Mouse (Mus musculus) heart, postnatal 14 days (tissue): Measurements from ENCODE around the gene Rora. TPM values are rescaled to one million over a fixed set of nuclear protein-coding genes. Genes with fewer than 3 reads are reported as not detected.

Source experiments
- DNase-seq, 2 experiments: peaks; one replicate each; pipeline ENCODE4 v3.0.0; 2021 to 2022
- intact Hi-C: fragments of 180-260 bp; cut with DNase I; formaldehyde crosslinking; loops from one replicate; pipeline ENCODE4 v1.15.1; 2025
- total RNA-seq, 2 experiments: library from RNA; stranded (reverse); gene quantifications; 2 replicates each; pipeline ENCODE4 v1.2.3; 2021

Gene Rora
- total RNA-seq, 2 experiments from 2014 or later = 23.3 to 32.9 TPM

DNA sequence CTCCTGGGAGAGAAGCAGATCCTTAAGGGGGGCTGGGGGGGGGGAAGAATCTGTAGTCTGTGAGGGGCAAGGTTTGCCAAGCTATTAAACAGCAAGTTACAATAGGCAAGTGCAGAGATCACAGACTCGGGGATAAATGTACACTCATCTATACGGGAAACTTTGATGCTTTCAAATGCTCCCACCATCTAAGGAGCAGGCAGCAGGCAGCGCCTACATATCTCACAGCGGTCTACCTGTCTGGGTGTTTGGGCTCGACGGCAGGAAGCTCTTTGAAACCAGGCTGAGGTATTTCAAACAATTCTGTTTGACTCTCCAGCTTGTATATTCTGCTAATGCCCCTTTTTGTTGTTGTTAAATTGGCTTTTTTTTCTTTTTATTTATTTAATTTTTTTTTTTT is 457.1 kb downstream of the Rora start:
- intact Hi-C loops = no loop called here
- DNase-seq = no peak

DNA sequence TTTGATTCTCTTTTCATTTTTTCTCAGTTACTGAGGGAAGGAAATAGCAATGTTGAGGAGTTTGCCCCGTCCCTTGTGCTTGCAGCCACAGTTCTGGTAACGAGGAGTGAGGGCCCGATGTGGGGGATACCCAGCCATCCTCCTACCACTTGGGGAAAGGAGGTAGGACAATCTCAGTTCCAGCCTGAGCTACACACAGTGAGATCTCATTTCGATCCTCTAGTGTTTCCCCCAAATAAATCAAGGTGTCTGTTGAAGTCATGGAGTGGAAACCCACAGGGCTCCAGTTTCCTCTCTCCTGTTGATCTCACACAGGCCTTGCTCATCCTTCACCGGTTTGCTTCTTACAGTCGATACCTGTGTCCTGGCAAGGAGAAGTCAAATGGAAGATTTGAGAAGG is 458.0 kb downstream of the Rora start:
- no peak for DNase-seq
- intact Hi-C loops = no loop called here

DNA sequence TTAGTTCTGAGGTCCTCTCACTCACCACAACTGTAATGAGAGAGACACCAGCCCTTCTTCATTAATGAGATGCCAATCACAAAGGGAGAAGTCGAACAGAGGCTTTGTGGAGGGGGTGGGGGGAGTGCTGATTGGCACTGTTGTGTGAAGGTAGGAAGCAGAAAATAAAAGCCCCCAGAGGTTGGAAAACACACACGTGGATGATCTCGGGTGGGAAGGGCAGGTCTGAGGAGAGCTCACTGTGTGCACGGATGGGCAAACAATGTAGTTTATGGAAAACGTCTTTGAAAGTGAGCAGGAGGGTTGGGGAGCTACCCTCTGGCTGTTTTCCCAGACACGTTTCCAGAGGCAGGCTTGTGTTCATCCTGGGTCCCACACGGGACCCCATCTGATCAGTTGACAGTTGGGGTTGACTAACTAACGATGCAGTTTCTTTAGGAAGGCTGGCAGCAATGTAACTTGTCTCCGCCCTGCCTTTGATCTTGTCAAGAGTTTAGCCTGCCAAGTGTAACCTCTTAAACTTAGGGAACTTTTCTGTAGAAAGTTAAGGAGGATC is 460.9 kb downstream of the Rora start:
- DNase-seq = no peak
- intact Hi-C loops = no loop called here

DNA sequence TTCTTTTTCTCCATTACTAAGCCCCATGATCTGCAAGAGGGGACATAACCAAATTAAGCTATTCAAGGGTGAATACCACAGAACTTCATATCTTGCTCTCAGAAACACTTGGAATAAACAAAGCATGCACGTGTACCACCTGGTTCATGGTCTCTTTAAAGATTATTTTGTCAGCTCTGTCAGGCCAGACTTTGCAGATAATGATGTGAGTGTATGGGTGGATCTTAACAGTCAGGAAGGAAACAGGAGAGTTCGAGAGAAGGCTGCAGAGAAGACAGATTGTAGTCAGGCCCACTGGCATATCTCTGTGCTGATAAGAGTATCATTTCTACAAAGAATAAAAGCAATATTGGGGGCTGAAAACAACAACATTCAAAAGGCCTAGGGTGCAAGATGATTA is 463.2 kb downstream of the Rora start:
- DNase-seq = no peak
- intact Hi-C loops = no loop called here

DNA sequence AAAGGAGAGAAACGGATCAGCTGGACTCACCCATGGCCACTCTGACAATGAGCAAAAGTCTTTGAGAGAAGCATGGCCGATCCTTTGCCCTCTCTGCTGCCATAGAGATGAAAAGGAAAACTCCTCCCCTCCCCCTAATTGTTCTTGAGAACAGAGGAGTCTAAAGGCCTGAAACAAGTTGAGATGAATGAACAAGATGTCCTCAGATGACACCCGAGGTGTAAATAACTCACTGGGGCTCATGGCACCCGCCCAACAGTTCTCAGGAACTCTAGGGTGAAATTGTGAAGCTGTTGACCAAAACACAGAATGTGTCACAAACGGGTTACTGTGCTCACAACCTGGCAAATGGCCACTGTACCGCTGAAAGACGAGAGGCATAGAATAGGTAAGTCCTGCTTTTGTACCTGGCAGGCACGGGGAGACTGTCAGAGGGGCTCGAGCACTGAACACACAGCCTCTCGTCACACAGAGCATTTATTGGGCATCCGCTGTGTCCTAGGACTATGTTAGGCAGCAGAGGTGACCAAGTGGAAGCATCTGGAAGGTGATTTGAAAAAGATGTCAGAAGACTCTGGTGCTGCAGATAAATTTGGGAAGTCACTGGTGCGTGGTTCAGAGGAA is 467.6 kb downstream of the Rora start:
- intact Hi-C loops = no loop called here

DNA sequence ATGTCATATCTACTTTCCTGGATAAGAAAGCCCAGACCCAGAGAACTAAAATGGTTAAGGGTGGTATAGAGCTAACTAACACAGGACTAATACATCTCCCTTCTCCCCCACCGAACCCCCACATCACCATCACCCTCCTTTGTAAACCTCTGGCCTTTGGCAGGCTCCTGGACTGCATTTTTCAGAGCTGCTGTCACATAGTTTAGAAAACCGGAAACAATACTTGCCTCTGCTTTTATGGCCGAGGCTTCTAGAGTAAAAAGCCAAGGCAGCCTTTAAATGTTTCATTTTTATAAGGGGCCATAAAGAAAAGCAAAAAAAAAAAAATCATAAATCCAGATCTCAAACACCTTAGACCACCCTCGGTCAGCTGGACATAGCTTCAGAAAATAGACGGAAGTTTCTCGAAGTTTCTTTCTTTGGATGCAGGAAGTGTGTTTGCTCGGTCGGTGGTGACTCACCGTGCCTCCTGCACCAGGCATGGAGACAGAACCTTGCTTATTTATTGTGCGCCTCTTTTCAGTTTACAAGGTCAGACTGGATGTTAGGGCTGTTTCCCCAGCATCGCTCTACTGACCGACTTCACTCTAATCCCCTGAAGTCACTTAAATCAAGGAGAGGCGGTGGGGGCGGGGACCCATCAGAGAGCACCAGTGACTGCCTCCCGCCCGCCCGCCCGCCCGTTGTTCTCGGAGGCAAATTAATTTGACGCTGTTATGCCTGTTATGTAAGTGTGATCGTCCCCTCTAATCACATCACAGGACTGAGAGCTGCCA is 471.6 kb downstream of the Rora start:
- intact Hi-C loops = loop anchor here (5.0 kb wide), 1 partner anchor 167 kb away; no protein-coding TSS in a partner anchor

More for the DNA sequence above, 467.6 kb downstream of the Rora start:
- peak; percentile 27 to 54 for DNase-seq

DNA sequence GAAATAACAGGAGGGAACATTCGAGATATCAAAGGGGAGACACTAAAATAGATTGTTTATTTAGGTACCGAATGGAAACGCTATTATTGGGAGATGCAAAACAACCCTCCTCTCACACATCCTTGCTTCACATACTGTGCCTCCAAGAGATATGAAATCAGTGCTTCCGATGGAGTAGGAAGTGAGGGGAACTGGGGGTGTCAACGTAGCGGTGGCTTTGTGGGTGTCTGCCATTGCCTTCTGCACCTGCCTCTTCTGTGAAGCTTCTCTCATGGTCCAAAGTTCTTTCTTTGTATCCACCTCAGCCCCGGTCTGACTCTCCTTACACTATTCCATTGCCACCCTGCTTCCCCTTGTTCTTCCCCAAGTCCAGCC is 472.2 kb downstream of the Rora start:
- DNase-seq = peak; percentile 16 to 20
- intact Hi-C loops = loop anchor here (5.0 kb wide), 1 partner anchor 167 kb away; no protein-coding TSS in a partner anchor

More for the DNA sequence above, 471.6 kb downstream of the Rora start:
- DNase-seq = peak; percentile 62 to 69

DNA sequence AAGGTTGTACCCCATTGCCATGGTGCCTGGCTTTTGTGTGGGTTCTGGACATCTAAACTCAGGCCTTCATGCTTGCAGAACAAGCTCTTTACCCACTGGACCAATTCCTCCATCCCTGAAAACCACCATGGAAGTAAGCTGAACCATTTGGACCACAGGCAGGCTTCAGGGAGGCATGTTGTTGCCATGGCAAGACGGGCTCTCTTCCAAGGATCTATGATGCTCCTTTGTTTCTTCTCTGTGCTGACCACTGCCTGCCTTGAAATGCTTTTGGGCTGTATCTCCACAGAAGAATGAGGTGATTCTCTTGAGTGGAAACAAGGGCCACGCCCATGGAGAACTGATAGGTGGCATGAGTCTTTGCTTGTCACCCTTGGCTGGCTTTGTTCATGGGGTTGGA is 473.0 kb downstream of the Rora start:
- intact Hi-C loops = loop anchor here (5.0 kb wide), 1 partner anchor 166 kb away; no protein-coding TSS in a partner anchor
- DNase-seq = no peak

DNA sequence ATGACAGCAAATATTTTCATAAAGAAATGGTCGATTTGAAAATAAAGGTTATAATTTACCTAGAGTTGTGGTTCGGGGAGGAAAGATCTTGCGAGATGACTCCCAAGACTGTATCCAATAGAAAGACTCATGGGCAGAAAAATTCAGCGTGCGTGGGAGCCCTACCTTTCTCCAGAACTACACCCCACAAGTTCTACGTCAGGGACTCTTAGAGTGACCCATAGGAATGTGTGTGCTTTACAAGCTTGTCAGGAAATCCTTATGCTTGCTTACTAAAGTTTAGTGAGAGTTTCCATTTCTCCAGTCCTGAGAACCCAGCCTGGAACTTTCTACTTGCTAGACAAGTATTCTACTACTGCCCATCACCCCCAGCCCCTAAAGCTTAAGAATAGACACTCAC is 474.7 kb downstream of the Rora start:
- no peak for DNase-seq
- intact Hi-C loops = loop anchor here (5.0 kb wide), 1 partner anchor 164 kb away; no protein-coding TSS in a partner anchor

DNA sequence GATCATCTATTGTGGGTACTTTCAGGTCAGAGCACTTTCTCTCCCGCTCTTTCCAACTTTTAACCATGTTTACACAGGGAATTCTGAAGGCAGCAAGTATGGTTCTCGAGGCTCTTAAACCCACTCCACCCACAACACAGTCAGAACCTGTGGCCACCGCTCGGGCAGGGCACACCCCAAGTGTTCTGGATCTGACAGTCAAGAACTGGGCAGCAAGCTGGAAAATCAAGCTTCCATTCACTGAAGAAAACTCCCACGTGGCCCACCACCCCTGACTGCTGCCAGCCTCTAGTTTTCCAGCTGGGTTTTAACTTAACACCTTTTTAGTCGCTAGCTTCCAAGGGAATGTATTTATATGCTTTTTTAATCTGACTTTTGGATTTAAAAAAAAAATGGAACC is 479.4 kb downstream of the Rora start:
- no peak for DNase-seq
- intact Hi-C loops = no loop called here

DNA sequence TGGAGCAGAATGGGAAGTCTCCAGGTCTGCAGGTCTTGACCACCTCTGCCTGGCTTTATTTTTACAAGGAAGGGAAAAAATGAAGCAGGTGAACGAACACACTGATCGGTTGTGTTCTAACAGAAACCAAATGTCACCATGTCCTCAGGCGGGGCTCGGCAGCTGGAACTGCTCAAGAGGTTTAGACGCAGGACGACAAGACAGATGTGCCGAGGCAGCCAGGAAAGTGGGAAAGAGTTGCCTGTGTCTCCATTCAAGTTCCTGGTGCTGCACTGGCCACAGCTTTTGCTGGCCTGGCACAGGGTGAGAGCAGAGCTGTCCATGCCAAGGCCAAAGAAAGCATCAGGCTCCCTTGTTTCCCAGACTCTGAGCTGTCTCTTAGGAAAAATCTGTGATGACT is 480.1 kb downstream of the Rora start:
- intact Hi-C loops = no loop called here
- DNase-seq = peak; percentile 44 to 50

DNA sequence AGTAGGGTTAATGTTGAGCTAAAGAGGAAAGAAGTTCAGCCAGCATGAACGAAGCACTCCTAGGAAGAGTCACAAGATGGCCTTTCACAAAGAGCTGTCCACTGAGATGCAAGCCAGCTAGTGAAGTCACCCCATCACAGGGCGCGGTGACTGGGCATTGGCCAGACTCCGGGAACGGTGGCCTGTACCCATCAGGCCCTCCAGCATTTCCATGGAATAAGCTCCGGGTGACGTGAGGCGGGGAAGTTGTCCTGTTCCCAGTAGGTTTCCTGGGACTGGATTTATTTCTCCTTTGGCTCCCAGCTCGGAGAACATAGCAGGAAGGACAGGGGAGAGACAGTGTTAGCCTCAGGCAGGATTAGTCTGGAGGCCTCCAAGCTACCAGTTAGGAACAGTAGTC is 481.0 kb downstream of the Rora start:
- DNase-seq = peak; percentile 58 to 62
- intact Hi-C loops = no loop called here

DNA sequence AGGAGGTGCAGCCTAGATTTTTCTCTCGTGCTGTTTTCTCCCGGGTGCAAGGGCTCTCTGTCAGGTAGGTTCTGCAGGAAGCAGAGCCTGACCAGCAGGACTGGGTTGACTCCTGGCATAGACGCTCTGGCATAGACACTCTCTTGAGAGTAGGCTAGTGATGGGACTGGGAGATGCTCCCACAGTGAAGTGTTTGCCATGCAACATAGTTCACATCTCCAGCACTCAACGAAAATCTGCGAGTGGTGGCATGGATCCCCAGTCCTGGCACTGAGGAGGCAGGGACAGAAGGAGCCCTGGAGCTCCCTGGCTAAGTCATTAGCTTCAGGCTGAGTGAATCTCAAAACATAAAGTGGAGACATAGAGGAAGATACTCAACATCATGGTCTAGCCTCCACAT is 483.2 kb downstream of the Rora start:
- DNase-seq = no peak
- intact Hi-C loops = no loop called here

DNA sequence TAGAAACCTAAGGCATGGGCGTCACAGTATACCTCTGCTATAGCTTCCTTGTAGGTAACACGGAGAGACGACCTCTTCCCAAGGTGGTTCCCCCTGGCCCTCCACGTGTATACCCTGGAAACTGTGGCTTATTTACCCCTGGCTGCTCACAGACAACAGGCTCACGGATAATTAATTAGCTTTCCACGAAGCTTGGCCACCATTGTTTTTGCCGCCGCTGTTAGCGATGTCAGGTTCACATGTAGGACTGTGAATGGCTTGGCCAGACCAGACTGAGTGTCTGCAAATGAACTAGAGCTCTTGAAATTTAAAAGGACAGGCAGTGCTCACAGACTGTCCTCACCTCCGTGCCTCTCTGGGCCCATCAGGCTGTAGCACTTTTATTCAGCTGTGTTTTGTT is 483.8 kb downstream of the Rora start:
- intact Hi-C loops = no loop called here
- DNase-seq = no peak

DNA sequence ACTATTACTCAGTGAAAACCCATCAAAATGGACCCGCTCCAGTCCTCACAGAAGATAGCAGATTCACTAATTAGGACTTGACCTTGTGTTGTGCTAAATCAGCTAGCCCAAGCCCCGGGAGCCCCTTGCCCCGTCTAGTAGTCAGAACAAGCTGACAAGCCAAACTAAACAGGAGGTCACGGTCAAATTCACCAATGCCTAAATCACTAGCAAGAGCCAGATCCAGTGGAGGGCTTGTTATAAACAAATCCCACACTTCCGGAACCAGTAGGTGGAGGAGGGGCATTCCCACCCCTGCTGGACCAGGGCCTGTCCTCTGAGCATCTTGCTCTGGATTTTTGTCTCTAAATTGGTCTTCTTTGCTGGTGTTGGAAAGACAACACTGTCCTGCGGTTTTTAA is 486.6 kb downstream of the Rora start:
- no peak for DNase-seq
- intact Hi-C loops = no loop called here

DNA sequence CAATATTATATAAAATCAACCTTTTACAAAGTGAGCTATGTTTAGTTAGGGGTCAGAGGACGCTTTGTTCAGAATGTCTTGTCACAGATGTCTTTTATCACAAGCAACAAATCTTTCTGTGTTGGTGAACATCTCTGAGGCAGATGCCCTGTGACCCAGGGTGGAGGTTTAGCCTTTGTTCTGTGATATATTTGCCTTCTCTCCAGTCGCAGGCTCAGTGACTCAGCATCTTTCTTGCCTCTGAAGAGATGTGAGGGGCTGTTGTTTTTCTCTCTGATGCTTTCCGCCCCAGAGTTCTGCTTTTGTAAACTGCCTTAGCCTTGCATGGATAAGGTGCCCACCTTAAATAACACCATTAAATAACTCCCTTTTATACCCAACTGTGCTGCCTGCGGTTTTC is 488.3 kb downstream of the Rora start:
- intact Hi-C loops = no loop called here
- no peak for DNase-seq

DNA sequence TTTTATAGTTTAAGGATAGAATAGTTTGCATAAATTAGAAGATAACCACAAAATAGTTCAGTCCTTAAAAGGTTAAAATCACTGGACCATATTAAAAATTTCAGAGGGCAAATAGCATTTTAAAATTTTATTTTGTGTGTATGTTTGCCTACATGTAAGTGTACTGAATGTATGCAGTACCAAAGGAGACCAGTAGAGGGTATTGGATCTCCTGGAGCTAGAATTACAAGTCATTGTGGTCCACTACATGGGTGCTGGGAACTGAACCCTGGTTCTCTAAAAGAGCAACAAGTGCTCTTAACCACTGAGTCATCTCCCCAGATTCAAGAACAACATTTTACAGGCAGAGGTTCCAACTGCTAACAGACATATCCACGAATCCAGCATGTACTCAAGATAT is 493.4 kb downstream of the Rora start:
- DNase-seq = no peak
- intact Hi-C loops = no loop called here

DNA sequence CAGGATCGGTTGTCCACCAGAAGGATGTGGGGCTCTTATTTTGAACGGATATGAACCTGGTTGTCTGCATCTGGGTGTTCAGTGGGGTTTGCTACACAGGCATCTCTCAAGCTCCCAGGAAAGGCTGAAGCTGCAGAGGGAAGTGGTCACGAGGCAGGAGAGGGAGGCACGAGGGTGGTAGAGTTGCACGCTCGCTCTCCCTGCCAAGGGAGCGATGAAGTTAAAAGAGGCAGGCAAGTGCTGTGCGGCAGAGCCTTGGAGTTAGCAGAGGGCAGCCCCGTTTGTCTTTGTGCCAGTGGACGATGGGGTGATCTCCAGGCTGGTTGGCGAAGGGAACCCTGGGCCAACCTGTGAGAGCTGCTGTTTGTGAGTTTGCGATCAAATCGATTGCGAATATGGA is 496.6 kb downstream of the Rora start:
- intact Hi-C loops = no loop called here
- DNase-seq = no peak

DNA sequence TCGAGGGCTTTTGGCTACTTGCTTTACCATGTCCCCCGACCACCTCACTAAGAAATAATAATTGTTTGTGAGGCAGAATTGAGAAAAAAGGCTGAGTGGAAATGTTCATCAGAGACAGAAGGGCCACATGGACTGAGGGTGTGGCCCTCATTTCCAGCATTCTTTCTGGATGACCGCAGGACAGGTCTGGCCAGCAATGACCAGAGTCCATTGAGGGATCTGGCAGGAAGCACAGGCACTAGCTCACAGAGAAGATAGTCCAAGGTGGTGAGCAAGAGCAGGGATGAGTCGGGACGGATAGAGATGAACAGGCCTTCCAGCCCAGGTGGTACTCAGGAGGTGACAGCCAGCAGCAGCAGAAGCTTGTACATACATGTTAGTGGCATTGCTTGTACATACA is 501.1 kb downstream of the Rora start:
- intact Hi-C loops = no loop called here
- DNase-seq = no peak

DNA sequence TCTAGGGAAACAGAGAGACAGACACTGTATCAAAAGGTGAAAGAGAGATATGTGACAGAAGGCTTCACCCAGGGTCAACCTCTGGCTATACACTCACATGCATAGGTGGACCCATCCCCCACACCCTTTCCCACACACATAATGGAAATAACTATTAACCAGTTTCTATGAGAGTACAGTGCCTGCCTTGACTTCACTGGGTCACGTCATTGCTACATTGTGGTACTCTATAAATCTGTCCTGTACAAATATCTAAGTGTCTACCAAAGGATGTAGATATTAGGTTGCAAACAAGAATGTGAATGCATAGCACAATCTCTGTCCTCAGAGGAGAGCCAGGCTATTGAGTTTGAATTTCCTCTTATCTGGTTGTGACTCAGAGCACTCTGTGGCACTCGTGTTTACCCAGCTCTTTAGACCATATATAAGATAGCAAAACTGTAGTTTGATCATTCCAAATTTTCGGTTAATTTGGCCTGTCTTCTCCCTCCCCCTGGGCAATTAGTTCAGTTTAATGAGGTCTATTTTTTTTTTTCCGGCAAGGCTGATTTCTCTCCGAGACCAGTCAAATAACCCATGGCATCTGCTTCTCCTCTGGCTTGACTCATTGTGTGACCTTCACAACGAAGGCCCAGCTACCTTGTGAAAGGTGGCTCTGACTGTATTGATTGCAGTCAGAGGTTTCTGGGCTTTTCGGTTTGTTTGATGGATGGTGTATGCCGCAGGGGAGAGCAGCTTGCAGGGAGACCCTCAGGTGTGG is 502.4 kb downstream of the Rora start:
- no peak for DNase-seq
- intact Hi-C loops = no loop called here

DNA sequence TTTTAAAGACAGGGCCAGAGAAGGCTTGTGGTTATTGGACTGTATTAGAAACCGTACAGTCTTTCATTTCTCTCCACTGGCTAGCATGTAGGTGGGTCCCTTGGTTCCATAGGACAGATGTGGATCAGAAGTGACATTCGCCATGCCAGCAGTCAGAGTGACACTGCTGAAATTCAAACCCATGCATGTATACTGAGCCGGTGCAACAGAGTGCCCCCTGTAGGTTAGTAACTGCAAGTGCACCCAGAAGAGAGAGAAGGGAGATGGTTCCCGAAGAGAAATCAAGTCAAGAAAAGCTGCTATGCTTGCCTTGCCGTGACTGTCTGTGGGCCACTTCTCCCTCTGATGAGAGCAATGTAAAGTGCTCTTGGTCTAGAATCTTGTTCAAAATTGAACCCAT is 507.2 kb downstream of the Rora start:
- DNase-seq = no peak
- intact Hi-C loops = no loop called here
